Mouse (Mus musculus) retina, postnatal 1 day (tissue): Measurements from ENCODE around the gene Kif26b.

Source experiments
- DNase-seq: peaks from one replicate; pipeline ENCODE4 v3.0.0-alpha.2; 2012

Gene Kif26b

DNA sequence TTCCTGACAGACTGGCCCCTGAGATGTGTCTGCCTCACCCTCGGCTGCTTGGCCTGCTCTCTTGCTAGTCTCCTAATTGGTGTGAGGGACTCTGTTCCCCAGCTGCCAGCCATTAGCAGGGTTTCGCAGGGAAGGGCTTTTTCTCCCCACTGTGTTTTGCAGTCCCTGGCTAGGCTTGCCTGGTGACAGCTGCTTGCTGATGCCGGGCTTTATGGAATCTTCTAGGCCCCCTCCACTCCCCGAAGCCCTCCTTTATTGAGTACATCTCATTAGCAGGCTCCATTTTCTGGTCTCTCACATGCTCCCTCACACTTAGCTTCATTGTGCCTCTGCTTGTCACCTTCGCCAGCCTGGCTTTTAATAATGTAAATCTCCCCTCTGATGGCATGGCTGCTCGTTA, 327.0 kb downstream of the Kif26b start:
- peak; percentile 89 for DNase-seq

- peak; percentile 87 for DNase-seq
These were observed 331.9 kb downstream of the Kif26b start for GRCm38 (mm10) chr1:178860671-178861391.

- no peak for DNase-seq
These were observed 332.5 kb downstream of the Kif26b start for GRCm38 (mm10) chr1:178861392-178861762.

DNA sequence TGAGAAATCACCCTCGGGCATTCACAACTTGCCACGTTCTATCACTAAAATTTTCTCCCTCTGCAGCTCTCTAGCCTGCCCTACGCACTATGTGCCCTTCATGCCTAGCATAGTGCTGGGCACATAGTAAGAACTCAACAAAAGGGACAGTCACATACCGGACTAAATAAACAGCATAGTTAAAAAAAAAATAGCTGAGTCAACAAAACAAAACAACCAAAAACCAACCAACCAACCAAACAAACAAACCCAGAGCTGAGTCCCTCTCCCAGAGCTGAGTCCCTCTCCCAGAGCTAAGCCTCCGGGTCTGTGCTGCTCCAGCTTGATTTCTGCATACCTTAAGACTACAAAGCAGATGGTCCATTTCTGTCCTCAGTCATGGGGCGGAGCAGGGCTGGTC, 334.8 kb downstream of the Kif26b start:
- DNase-seq, result no peak

DNA sequence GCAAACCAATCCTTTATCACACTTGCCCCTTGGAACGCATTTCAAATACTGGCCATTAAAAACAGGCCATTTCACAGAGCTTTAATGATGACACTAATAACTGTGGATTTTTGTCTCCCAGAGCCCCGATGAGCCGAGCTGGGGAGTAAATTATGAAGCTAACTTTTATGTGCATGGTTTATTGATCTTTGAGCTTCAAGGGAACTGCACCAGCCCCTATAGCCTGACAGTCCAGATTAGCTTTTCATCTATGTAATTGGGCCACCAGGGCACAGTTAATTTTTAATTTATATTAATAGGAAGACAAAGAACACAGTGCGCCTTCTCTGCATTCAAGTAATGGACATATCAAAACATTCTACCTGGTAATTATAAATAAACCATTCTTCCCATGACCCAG, 335.4 kb downstream of the Kif26b start:
- DNase-seq, result no peak

DNA sequence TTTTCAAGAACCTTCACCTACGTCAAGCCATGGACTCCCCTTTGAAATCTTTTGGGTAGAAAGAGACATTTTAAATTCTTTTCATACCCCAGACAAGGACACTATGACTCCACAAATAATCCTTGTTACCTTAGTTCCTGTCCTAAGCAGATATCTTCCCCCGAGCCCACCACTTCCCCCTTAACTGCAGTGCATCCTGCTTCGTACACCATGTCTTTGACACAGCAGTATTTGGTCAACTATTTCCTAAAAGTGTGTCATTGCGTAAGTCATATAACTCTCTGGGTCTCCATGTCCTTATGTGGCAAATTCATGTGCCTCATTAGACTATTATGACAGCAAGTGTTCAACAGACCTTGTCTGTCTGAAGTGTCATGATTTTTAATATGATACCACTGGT, 337.8 kb downstream of the Kif26b start:
- DNase-seq, result no peak

- DNase-seq, result no peak
These were observed 342.1 kb downstream of the Kif26b start for GRCm38 (mm10) chr1:178871055-178871454.

GRCm38 (mm10) chr1:178876926-178877325, 348.0 kb downstream of the Kif26b start:
- no peak for DNase-seq

DNA sequence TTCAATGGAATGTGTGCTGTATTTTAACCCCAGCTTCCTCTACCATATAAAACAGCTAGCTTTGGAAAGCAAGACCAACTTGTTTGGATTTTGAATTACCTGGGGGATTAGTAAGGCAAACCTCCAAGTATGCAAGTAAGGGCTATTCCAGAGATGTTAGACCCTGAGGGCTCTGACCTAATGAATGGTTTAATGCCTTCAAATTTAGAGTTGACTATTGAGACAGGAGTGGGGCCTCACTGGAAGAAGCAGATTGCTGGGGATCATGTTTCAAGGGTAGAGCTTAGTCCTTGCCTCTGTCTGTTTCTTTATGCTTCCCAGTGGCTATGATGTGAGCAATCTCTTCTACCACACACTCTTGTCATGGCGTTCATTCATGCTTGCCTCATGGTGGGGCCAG, 349.8 kb downstream of the Kif26b start:
- DNase-seq, result no peak

DNA sequence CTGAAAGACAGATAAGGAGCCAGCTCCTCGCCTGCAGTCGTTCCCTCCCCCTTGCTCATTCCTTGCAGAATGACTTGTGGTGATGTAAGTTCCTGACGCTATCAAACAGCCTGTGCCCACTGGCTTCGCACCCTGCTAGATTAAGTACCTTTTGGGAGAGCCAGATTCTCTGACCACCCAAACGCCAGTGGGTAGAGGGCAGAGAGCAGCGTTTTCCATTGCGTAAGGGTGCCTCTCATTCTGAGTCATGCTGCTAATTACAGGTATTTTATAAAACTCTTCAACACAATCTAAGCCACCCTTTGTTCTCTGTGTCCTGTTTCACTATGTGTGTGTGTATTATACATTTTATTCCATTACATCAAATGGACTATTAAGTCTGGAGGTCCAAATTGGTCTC, 352.0 kb downstream of the Kif26b start:
- no peak for DNase-seq

GRCm38 (mm10) chr1:178886671-178887070, 357.7 kb downstream of the Kif26b start:
- DNase-seq, result no peak

DNA sequence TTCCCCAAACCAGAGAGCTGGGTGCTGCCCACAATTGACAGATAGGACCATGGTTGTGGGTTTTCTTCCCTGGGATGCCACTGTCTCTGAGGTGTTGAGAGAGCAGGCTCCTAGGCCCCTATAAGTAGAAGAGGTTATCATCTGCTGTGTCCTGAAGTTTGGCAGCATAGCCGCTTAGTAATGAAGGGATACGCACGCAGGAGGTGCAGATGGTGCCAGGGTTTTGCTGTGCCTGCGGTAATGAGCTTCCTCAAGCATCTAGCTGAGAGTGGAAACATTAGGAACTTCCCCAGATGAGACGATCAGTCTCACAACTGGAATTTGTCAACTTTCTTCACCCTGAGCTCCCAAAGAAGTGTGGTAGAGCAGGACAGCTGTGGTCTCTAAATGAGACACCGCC, 363.5 kb downstream of the Kif26b start:
- DNase-seq, result no peak

DNA sequence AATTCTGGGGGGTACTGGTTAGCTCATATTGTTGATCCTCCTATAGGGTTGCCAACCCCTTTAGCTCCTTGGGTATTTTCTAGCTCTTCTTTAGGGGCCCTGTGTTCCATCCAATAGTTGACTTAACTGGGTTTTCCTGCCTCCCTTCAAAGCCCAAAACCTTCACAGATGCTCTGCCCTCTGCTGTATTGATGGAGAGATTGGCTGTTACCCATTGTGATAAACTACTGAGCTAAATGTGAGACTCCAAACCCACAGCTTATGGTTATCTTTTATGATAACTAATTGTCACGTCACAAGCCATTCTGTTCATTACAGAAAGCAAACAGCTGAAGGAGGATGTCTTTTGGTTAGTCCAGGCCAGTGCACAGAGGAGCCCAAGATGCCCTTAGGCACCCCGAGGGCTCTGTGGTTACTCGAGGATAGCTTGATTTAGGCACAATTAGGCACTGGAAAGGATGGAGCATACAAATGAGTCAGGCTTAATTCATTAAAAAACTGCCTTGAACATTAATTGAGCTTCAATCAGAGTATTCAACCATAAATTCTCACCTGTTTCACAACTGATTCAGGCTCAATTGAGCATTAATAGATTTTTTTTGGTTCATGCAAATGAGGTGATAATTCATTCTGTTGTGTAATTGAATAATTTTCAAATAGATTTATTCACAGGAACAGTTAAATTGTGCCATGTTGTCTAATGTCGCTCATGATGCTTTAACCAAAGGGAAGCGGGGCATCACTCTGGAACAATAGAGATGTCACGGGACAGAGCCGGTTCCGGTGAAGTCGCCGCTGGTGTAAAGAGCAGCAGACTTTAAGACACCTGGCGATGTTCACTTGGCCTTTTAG, 364.5 kb downstream of the Kif26b start:
- peak; percentile 64 for DNase-seq

GRCm38 (mm10) chr1:178894081-178894401, 365.1 kb downstream of the Kif26b start:
- DNase-seq, result no peak

DNA sequence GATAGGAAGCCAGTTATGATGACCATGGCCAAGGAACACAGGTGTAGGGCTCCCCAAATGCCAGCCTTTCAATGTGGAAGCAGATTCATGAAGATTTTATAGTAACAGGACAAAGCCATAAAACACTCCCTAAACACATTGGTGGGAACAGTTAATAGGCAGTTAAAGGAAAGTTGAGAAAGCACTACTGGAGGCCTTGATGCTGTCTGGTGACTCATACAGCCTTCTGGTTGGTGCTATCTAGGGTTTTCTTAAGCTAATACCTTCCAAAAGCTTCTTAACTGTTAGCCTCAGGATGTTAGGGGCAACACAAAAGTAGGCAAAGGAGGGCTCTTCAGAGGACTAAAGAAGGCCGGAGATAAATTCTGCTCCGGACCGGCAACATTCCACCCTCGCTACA, 366.7 kb downstream of the Kif26b start:
- DNase-seq, result no peak

DNA sequence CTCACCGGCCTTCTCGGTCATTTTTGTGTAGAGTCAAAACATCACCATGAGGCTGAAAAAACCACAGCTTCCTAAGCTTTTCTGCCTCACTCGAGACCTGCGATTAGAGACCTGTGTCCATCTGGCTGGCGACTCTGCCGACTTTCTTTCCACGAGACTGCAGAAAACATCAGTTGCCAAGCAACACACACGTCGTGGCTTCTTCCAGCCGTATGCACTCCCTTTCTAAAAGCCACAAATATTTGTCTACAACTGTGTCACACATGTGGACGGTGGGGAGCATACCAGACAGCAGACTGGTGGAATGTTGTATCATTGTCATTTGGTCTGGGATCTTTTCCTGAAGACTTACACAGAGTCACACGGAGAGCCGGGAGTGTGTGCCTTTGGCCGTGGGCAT, 382.0 kb downstream of the Kif26b start:
- peak; percentile 49 for DNase-seq

DNA sequence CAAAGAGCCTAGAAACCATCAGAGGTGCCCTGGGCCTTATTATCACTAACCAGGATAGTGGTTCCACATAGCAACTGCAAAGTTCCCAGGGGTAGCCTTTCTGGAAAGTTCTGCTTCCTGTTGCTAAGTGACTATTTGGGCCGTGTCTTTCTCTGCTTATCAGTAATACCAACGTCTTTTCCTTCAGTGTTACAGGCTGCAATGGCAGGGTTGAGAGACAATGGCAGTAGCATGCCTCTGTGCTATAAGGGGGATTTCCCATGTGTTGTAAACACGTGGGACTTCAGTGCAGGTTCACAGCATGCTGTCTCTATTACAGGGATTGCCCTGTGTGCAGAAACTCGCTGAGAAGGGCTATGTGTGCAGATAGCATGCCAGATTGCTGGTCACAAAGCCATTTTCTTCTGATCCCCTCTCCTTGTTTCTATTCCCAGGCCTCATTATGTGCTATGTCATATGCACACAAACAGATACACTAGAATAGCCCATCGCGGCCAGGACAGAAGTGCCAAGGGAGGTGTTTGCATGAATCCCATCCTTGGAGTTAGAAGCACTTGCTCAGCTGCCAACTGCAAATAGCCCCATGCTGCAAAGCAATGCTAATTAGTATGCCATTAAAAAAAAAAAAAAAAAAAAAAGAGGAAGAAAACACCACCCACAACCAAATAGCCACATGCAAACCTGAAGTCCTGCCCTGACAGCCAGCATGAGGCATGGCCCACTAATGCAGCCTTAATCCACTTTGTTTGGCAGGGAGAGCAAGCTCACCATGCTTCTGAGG, 384.2 kb downstream of the Kif26b start:
- no peak for DNase-seq

DNA sequence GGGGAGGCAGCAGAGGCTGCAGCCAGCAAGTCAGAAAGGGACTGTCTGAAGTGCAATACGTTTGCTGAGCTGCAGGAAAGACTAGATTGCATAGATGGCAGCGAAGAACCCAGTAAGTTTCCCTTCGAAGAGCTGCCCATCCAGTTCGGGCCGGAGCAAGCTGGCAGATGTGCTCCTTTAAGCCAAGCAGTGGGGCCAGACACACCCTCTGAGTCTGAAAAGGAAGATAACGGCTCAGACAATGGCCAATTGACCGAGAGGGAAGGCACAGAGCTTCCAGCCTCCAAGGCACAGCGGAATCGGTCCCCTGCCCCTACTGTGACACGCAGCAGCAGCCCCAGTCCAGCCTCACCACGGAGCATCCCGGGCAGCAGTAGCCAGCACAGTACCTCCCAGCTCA, 386.1 kb downstream of the Kif26b start:
- DNase-seq, result no peak

GRCm38 (mm10) chr1:178917194-178917902, 388.4 kb downstream of the Kif26b start:
- peak; percentile 46 for DNase-seq

DNA sequence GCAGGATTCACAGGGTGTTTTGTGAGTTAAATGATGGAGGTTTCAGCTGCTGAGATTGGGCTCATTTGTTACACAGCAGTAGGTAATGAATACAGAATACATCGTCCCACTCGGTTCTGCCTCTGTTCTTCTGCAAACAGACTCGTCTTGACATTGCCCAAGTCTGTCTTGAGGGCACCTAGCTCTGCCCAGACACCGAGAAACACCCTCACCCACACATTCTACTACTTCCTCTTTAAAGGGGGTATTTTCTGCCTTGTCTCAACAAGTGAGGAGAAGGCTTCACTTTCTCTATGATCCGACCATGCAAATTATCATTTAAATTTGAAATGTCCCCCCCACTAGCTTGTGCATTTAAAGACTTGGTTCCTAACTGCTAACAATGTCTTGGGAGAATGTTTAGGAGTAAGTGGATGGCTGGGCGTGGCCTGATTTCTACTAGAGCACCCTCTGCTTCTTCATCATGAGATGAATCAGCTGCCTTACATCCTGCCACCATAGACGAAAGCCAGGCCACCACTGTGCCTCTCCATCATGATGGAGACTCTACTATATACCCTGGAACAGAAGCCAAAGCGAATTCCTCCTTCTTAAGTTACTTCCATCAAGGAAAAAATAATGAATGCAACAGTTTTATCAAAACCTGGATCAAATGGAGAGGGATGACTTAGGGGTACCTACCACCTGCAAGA, 395.7 kb downstream of the Kif26b start:
- no peak for DNase-seq

GRCm38 (mm10) chr1:178929531-178929930, 400.6 kb downstream of the Kif26b start:
- no peak for DNase-seq

GRCm38 (mm10) chr1:178933953-178934637, 405.2 kb downstream of the Kif26b start:
- no peak for DNase-seq
